In genomic region chr19:45299768-45300167, GRCm38 (mm10) we compare ENCODE assay signal across 21 mouse cellular contexts.
A peak's percentile ranks its signal among the peaks of the same experiment; 100 is the strongest.
DNase-seq lines count a peak whose midpoint lies in the region; ATAC-seq and TF ChIP-seq lines count a peak whose summit lies in the region.
"Had no signal": no experiment of that assay in that cellular context is flagged by ENCODE, and none has a peak within 500 bp of the region (broad histone marks: within the 10 kb centered on the region; RNA-seq: fewer than 3 reads in every experiment).

No protein-coding gene starts in this region.

- no peak overlapping the region for H3K9ac ChIP-seq in heart, embryonic 14.5 days (ENCODE audit: low read length)
- H3K9ac ChIP-seq in hindbrain, embryonic 13.5 days = no peak overlapping the region
- H3K9ac ChIP-seq: embryonic facial prominence, embryonic 12.5 days; forebrain, postnatal 0 days; liver, embryonic 13.5 days had no signal

- peaks cover 24 to 38% of the 10 kb centered on the region in 2 experiments for H3K4me1 ChIP-seq in heart, embryonic 14.5 days (ENCODE audit: control insufficient read depth in 2 of 2, insufficient read depth in 2 of 2, low read length in 2 of 2)
- peaks cover 67% of the 10 kb centered on the region for H3K4me1 ChIP-seq in hindbrain, embryonic 13.5 days (replicated peaks)

- H3K9me3 ChIP-seq in heart, embryonic 14.5 days (ENCODE audit: control insufficient read depth, low read length) = no peaks in the 10 kb centered on the region
- no peaks in the 10 kb centered on the region for H3K9me3 ChIP-seq in hindbrain, embryonic 13.5 days
- H3K9me3 ChIP-seq: embryonic facial prominence, embryonic 12.5 days; liver, embryonic 13.5 days had no signal

- intact Hi-C loops in heart, postnatal 25 days (cut with DNase I) = loop anchor here (5.0 kb wide), 3 partner anchors 63 to 243 kb away; partner anchors contain the start of gene Btrc
- intact Hi-C loops in left cerebral cortex, adult 2 months (cut with DNase I) = loop anchor here (2.0 to 5.0 kb wide), 3 partner anchors 27 to 243 kb away; no protein-coding TSS in a partner anchor
- intact Hi-C loops in left cerebral cortex, postnatal 25 days (cut with DNase I) = loop anchor here (2.0 to 5.0 kb wide), 4 partner anchors 63 to 243 kb away; partner anchors contain the start of gene Btrc

- peak overlapping the region; percentile 63 to 71 for H3K27ac ChIP-seq in heart, embryonic 14.5 days (replicated peaks in 1 of 2; ENCODE audit: control insufficient read depth in 1 of 2, insufficient read depth in 1 of 2, low read depth in 2 of 2, low read length in 2 of 2)
- peak overlapping the region; percentile 82 for H3K27ac ChIP-seq in left cerebral cortex, adult 2 months
- H3K27ac ChIP-seq in hindbrain, embryonic 13.5 days = peak overlapping the region; percentile 100
- H3K27ac ChIP-seq: embryonic facial prominence, embryonic 12.5 days; liver, embryonic 13.5 days had no signal

- peaks cover 41% of the 10 kb centered on the region for H3K27me3 ChIP-seq in heart, embryonic 14.5 days (ENCODE audit: control insufficient read depth, insufficient read depth, low read length)
- H3K27me3 ChIP-seq in hindbrain, embryonic 13.5 days = peaks cover 52% of the 10 kb centered on the region

- no peak for ATAC-seq in heart, embryonic 14.5 days (ENCODE audit: insufficient number of reproducible peaks, insufficient read depth, low FRiP score, low read depth)
- no peak for ATAC-seq in hindbrain, embryonic 13.5 days (ENCODE audit: low FRiP score)
- ATAC-seq: forebrain, postnatal 0 days; intestine, postnatal 0 days had no signal

- no peak for DNase-seq in heart, postnatal 25 days (ENCODE audit: low spot score)
- no peak for DNase-seq in left cerebral cortex, adult 2 months (ENCODE audit: extremely low spot score in 1 of 2, low spot score in 2 of 2)
- no peak for DNase-seq in left cerebral cortex, postnatal 25 days (ENCODE audit: low spot score in 2 of 2)
- no peak for DNase-seq in thymus, postnatal 4 days
- no peak for DNase-seq in yolk sac, embryonic 10.5 days (ENCODE audit: low spot score)
- DNase-seq: adrenal gland, postnatal 36 days; B cell, adult 2 months; cerebellum, adult 11 months; cerebellum, adult 9-11 months; forebrain, postnatal 0 days; gastrocnemius, postnatal 14 days; kidney, postnatal 25 days; liver, embryonic 13.5 days; lung, adult 2 months; lung, postnatal 14 days; thymus, adult 18-20 months had no signal

- 26% methylated on average over 5 of the region's 5 CpGs for WGBS in heart, embryonic 14.5 days
- WGBS in hindbrain, embryonic 13.5 days = 20% methylated on average over 5 of the region's 5 CpGs

- H3K4me2 ChIP-seq in heart, embryonic 14.5 days (ENCODE audit: low read length) = 0 out of 2 replicates have a peak overlapping the region, but pooled peaks have one; percentile 8
- H3K4me2 ChIP-seq in hindbrain, embryonic 13.5 days = no peak overlapping the region
- H3K4me2 ChIP-seq: liver, embryonic 13.5 days; midbrain, embryonic 11.5 days had no signal

- no peak for TF ChIP-seq CTCF in left cerebral cortex, adult 2 months (IDR thresholded peaks at IDR 0.05)

- H3K36me3 ChIP-seq in heart, embryonic 14.5 days (ENCODE audit: control insufficient read depth, insufficient read depth, low read length) = no peaks in the 10 kb centered on the region
- H3K36me3 ChIP-seq in hindbrain, embryonic 13.5 days = no peaks in the 10 kb centered on the region
- H3K36me3 ChIP-seq: embryonic facial prominence, embryonic 12.5 days; liver, embryonic 13.5 days had no signal

- H3K4me3 ChIP-seq in heart, embryonic 14.5 days (ENCODE audit: control insufficient read depth in 1 of 2, insufficient read depth in 1 of 2, low read depth in 1 of 2, low read length in 2 of 2) = no peak overlapping the region
- H3K4me3 ChIP-seq in left cerebral cortex, adult 2 months = no peak overlapping the region
- H3K4me3 ChIP-seq in hindbrain, embryonic 13.5 days = no peak overlapping the region
- H3K4me3 ChIP-seq: embryonic facial prominence, embryonic 12.5 days; liver, embryonic 13.5 days had no signal
